Mouse (Mus musculus) lung, adult 18-20 months (tissue): ENCODE measurements around the gene Eepd1.

Experiments used
- DNase-seq, 2 experiments: peaks; one replicate each; pipeline ENCODE4 v3.0.0; 2022; ENCODE audit warnings: mixed read lengths in 2 of 2

The Eepd1 gene

DNA sequence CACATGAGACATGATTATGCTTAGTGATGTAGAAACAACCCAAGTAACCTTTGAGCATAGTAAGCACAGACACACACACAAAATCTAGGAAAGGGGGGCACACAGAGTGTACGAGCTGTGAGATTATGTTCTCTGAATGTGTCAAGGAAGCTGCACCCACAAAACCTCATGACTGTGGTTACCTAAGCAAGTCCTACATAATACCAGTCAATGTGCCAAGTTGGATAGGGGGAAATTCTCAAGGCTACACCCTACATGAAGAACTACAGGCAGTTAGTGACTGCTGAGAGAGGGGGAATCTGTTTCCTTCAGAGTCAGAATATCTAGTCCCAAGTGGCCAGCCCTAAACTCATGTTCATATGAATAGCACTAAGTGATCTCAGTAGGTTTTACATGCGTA, 58.1 kb downstream of the Eepd1 start:
- no peak for DNase-seq

DNA sequence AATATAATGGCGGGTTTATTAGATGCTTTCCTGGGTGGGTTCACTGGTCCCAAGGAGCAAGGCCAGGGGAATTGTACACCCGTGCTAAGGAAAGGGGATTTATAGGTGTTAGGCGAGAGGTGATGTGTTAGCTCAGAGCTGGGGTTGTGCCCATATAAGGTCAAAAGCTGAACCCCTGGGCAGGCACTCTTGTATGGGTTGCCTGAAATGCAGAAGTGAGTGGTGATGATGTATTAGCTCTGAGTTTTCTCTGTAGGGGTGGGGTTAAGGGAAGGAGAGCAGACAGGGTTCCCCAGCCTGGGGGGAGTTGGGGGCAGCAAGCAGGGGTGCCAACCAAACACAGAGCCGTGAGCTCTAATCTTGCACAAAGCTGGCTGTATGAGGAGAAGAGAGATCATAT, 60.0 kb downstream of the Eepd1 start:
- no peak for DNase-seq

DNA sequence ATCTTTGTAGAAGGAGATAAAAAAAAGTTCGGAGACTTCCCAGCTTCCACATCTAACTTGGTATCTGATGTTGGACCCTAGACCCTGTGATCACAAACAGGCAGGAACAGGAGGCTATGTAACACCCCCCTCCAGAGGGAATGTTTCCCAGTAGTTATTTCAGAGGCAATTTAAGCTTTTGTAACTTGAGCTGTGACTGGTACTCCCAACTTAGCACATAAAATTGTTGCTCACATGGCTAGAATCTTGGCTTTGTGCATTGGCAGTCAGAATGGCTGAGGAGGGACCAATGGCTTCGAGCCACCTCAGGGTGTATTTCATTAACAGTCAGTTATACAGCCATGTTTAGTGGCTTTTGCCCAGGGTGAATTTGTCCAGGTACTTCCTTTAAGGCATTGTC, 63.9 kb downstream of the Eepd1 start:
- no peak for DNase-seq

DNA sequence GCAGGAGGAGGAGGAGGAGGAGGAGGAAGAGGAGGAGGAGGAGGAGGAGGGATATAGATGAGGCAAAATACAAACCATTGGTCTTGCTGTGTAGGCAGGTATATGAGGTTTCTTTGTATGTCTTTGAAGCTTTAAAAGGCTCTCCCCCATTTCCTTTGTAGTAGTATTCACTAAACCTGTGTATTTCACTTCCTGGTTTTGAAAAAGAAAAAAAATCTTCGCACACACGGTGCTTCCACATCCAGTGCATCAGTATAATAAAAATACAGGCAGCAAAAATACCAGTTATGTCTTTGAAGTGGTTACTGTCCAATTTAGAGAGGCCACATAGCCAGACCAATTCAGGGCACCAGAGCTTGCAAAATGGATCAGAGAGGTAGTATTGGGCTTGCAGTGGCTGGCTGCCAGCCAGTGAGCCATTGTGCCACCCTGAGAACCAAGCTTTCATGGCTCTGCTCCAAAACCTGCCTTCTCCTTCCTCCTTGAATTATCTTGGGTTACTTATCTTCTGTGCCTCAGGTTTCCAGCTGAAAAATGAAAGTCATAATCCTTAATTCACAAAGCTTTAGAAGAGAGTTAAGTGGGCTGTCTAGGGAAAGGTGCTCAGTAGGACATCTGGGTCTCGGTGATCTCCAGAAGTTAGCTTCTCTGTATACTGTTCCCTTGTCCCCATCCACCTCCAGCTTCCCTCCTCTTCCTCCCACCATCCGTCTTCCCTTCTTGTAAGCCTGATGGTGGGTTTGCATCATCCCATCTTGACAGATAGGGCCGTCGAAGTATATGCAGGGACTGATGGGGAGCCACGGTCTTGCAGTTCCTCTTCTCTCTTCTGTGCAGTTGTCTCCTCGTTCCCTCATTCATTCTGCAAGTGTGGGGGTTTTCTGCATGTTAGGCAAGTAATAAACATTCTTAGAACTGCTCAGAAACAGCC, 68.0 kb downstream of the Eepd1 start:
- peak; percentile 38 to 52 for DNase-seq

DNA sequence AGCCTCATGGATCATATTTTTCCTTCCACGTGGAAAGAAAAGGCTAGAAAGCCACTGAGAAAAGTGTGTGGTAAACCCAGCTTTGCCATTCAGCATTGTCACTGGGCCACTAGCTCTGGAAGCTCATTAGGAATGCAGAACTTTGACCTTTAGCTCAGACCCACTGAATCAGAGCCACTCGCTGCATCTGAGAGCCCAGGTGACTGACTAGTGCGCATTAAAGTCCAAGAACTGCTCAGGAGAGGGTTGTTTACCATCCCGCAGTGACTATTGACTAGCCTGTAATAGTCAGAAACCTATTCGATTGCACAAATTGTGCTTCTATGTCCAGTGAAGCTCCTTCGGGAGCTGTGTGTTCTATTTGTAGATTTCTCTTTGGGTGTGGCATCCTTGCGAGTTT, 68.8 kb downstream of the Eepd1 start:
- DNase-seq, result no peak

DNA sequence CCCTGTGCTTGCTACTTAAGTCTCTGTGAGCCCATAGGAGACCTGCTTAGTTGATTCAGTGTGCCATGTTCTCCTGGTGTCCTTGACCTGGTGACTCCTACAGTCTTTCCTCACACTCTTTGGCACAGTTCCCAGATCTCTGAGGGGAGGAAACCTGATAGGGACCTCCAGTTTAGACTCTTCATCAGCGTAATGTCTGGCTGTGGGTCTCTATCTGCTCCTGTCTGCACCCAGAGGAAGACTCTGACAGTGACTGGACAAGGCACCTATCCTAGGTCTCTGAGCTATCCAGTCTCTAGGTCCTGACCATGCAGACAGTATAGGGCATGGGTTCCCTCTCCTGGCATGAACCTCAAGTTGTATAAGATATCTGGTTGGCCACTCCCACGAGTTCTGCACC, 71.2 kb downstream of the Eepd1 start:
- no peak for DNase-seq

DNA sequence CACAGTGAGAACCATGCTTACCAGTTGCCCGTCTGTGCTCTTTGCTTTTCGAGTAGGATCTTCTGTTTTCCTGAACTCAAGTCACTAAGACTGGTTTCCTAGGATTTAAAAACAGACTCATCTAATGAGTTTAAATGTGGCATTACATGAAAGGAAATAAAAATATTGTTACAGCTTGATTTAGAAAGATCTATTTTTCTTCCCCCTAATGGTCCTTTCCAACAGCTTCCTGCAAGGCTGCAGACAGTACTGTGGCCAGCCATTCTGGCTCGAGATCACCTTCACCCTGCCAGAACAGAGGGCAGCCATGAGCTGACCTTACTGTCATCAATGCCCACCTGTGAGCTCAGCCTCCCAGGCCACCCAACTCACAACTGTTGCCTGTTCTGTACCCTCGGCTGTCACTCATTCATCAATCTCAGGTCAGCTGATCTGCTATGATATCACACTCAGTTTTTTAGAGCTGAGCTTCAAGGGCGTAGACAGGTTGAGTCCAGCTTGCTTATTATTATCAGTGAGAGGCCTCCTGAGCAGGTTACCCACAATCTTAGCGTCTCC, 73.0 kb downstream of the Eepd1 start:
- no peak for DNase-seq

DNA sequence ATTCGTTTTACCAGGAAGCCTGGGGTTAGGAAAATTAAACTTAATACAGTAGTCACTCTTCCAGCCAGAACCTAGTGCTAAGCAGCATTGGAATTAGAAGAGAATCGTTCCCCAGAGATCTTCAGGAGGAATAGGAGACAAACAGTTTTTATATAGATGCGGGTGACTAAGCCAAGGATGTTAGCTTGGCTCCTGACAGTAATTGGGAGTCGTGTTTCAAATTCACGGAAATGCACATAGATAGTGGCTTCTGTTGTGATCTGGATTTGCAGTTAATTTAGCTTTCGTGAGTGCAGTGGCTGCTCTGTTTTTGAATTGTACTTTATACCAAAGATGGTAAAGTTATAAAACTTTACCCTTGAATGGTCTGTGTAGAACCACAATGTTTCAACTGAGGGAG, 73.9 kb downstream of the Eepd1 start:
- DNase-seq, result no peak

DNA sequence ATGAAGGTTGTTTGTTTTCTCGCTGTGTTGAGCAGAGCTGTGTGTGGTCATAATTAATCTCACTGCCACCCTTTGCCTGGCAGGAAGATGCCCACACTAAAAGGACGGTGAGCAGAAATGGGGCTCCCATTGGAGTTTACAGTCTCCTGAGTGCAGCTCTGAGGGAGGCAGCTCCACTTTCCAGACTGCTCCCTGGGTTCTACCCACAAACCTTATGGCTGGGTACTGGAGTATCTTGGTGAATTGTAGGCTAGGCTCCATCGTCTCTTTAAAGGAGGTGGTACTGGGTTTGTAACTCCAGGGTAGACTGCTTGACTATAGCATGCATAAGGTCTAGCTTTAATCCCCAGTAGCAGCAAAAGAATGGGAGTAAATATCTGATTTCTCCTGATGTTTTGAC, 74.7 kb downstream of the Eepd1 start:
- no peak for DNase-seq

DNA sequence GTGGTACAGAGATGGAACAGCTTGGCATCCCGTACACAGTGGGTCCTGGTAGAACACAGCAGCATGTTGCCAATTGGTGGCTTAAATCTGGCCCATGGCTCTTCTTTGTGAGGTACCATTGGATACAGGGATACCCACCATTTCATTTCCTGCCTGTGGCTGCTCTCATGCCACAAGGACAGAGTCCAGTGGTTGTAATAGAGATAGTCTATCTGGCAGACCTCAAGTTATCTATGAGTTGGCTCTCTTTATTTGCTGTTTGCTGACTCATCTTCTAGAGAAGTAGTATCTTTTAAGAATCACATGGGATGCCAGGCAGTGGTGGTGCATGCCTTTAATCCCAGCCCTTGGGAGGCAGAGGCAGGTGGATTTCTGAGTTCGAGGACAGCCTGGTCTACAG, 76.0 kb downstream of the Eepd1 start:
- no peak for DNase-seq

DNA sequence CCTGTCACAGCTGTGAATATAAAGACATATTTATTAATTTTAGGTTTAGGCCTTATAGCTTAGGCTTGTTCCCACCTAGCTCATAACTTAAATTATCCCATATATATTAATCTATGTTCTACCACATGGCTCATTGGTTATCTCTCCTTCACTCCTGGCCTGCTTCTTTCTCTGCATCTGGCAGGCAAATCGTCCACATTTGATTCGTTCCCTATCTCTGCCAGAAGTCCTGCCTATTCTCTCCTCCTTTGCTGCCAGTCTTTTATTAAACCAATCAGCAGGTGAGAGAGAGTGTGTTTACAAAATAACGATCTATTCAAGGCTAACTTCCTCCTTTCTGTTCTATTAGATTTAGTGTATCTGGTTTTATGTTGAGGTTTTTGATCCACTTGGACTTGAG, 77.5 kb downstream of the Eepd1 start:
- DNase-seq, result no peak

DNA sequence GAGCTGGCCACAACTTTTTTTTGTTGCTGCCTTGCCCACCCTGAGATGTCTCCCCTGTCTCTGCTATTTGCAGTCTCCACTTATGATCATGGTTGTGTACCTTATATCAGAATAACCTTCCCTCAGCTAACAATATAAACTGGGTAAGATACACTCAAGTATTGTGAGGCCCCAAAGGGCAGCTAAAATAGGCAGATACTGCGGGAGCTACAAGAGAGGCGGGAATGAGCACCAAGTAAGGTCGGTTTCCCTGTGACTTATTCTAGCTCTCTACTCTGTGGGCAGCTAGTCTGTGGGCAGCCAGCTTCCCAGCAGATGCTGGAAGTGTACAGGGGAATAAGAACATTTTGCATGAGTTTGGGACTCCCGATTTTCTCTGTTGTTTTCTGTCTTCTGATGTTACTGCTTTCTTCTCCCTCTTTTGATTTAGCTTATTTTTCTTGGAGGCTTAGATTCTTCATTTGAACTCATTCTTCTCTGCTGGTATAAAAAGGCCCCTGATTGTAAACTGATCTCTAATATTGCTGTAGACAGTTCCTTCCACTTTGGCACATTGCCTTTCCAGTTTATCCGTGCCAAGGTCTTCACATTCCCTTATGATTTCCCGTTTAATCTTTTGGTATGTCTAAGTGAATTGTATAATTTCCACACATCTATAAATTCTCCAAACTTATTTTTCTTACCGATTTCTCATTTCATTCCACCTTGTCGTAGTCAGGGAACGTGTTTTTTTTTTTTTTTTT, 78.8 kb downstream of the Eepd1 start:
- DNase-seq, result no peak

DNA sequence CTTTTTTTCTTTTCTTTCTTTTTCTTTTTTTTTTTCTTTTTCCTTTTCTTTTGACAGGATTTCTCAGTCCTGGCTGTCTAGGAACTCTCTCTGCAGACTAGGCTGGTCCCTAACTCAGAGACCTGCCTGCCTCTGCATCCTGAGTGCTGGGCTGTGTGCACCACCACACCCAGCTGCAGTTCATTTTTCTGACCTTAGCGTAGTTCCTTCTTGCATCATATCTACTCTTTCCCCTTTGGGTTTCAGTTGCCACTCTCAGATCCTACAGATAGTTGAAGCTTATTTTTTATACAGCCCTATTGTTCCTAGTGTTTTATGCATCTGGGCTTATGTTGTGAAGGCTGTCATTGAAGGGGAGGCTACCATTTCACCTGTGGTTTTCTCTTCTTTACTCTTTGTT, 79.8 kb downstream of the Eepd1 start:
- no peak for DNase-seq

DNA sequence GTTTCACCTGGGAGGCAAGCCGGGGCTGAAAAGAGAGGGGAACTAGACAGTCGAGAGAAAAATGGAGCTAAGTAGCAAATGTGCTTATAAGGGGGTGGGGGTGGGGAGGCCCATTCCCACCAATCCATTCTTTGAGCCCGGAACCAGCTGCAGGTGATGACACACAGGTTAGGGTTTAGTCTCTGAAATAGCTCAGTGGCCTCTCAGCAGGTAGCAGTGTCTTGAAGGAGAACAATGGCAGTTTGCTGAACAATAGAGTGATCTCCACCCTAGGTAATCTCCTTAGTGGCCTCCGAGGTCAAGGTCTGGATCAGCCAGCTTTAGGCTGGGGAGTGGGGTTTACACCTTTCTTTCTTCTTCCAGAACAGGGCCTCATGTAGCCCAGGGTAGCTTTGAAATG, 82.5 kb downstream of the Eepd1 start:
- no peak for DNase-seq

DNA sequence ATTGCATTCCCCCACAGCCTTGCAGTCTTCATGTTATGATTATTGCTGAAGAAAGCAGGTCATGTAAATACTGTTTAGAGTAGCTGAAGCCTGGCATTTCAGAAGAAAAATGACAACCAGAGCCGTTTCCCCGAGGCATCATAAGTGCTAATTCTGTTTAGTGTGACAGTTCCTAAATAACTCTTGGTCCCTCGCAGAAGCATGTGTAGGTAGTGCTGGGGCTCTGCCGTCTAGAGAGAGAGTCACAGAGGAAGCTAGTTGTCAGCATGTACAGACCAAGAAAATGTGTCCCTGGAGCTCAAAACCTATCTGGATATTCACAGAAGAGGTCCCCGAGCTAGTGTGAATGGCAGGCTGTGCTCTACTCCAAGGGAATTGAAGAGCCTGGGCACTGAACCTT, 85.7 kb downstream of the Eepd1 start:
- DNase-seq, result no peak

DNA sequence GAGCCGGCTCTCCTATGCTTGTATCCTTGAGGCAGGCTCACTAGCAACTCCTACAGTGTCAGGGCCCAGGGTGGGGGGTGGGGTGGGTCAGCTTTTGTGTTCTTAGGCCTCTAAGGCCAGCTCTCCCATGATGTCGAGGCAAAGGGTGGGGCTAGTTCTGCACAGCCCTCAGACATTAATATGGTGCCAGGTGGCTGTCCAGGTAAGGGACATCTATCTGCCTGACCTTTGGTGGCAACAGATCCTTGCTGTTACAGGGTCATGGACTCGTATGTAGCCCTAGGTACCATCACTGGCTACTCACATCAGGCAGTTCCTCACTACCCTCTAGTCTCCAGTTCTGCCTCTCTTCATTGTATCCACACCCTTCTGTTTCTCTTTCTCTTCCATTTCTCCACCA, 87.4 kb downstream of the Eepd1 start:
- DNase-seq, result no peak

DNA sequence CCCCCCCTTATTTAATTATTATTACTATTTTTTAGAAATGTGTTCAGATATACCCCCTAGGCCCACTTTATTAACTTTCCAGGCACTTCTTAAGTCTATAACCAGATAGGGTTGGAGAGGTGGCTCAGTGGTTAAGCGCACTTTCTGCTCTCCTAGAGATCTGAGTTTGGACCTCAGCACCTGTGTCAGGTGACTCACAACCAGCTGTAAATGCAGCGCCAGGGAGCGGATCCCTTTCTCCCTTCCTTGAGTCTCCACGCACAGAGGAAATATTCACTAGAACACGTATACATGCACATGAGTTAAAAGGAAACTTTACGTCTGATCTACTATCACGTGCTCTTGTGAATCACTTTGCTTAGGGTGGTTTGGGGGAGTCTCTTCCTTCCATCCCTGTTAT, 88.7 kb downstream of the Eepd1 start:
- no peak for DNase-seq

DNA sequence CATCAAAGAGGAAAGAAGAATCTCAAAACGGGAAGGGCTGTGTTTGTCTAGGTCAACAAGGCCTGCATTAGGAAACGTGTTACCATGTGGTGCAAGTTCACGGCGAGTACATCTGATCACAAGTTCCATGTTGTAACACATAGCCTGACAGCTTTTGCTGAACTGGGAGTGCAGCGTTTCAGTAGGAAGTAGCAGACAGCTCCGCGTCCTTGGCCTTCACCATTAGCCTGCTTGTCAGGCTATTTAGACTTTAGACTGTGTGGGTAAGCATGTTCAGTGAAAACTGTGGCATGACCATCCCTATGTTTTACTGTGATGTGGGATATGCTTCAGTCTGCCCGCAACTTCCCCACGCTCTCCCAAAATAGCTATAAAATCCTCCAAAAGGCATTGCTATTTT, 89.1 kb downstream of the Eepd1 start:
- DNase-seq, result peak; percentile 42 to 56

DNA sequence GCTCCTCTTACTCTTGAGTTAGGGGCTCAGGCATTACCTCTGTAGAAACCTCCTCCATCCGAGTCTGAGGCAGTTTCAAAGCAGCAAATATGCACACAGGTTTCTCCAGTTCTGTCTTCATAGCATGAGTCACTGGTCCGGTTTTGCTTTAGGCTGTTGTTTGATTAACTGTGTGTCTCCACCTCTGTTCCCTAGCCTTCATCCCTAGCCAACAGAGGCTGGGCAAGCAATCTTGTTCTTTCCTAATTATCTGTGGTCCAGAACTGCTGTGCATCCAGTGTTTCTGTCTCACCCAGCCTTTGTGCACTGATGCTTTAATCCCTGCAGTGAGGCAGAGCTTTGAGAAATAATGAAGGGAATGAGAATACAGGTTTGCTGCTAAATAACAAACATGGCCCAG, 90.0 kb downstream of the Eepd1 start:
- DNase-seq, result no peak

DNA sequence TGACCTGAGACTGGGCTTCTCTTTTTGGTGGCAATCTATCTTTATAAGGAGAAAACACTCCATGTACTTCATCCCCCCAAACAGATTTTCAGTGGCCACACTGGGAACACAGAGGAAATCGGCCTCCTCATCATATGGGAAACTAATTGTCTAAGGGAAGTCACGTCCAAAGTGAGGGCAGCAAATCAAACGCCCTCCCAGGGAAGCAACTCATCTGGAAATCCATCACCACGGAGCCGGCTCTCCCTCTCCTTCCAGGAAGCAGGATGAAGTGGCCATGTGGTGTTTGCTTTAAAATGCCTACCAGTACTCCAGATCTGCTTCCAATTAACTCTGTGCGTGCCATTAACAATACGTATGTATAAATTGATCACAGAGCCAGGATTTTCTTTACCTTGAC, 92.4 kb downstream of the Eepd1 start:
- no peak for DNase-seq

DNA sequence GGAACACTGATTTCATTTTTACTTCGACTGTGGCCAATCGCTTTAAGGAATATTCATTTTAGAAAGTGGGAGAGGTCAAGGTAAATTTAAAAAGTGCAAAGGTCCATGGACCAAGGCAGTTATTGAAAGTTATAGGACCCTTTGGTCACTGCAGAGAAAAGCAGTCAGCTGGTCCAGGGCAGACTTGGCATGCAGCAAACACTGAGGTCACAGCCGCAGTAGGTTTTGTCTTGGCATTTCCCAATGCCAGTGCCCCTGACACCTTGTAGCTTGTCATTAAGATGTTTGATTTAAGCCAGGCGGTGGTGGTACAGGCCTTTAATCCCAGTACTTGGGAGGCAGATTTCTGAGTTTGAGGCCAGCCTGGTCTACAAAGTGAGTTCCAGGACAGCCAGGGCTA, 92.8 kb downstream of the Eepd1 start:
- DNase-seq, result no peak

DNA sequence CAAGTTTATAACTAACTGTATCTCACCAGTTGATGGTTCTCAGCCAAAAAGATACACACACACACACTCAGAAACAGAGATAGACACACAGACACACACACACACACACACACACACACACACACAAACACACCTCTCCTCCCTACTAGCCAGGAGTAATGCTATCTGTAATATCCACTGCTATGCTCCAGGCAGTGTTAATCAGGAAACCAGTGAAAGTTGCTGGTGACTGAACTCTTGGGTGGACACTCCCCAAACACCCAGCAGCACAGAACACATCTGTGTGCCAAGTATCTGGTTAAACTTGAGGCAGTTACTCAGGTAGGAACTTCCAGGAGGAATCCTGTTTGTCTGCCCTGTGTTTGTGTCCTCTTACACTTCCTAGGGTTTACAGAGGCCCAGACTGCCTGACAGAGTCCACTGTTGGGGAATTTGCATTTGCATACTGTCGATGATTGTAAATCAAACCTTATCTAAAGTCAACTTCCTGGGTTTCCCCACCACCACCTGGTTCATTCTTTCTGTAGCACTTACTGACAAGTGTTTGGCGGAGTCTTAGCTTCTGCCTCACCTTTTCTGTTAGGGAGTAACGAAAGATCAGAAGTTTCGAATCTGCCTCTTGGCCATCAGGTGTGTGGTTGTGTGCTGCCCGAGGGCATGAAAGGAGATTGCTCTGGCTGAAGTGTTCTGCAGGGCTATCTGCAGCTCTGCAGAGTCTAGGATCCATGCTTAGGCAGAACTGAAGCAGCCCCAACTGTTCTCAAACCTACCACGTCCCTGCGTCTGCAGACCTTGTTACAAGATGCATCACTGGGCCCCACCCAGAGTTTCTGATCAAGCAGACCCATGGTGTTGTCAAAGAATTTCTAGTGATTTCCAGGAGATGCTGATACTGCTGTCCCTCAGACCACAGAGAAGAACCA, 97.6 kb downstream of the Eepd1 start:
- DNase-seq, result no peak

DNA sequence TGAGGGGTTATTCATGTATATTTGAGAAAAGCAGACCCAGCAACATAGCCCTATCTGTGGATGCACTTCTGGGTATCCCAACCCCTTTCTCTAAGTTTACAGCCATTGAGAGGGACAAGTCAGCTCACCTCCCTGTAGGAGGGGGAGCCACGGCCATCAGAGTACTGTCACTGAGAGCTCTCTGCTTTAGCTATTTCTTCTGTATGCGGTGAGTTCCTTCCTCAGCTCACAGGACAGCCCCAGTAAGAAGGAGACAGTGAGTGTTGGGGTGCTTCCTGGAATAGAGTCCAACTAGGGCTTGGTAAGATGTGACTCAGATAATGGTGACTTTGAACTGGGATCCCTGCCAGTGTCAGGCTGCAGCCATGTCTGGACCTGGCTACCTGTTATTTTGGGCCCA, 102.3 kb downstream of the Eepd1 start:
- DNase-seq, result no peak
